ENCODE assay signal across 19 mouse cellular contexts in the genomic region with DNA sequence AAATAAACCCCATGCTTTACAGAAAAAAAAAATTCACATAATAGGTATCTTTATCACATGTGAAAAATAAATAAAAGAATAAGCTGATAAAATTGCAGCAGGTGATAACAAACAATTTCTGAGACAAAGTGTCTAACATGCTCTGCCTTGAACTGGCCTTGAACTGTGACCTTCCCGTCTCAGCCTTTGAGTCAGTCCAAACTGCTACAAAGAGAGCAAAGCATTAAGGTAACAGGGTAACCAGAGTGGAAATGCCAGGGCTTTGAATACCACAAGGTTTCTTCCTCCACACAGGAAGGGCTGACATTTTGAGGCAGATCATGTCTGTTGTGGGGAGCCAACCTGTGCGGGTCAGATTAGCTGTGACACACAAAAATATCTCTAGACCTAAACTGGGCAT. TPM values are rescaled to one million over a fixed set of nuclear protein-coding genes. Genes with fewer than 3 reads are reported as not detected.
DNase-seq lines count a peak whose midpoint lies in the region; ATAC-seq and TF ChIP-seq lines count a peak whose summit lies in the region.
"Had no signal": no experiment of that assay in that cellular context is flagged by ENCODE, and none has a peak within 500 bp of the region (broad histone marks: within the 10 kb centered on the region; RNA-seq: fewer than 3 reads in every experiment).

No protein-coding gene starts in this region.

- H3K36me3 ChIP-seq in intestine, embryonic 15.5 days: peaks cover 26% of the 10 kb centered on the region
- H3K36me3 ChIP-seq in intestine, postnatal 0 days (ENCODE audit: control insufficient read depth, insufficient read depth): peaks cover 51% of the 10 kb centered on the region
- peaks cover 12% of the 10 kb centered on the region for H3K36me3 ChIP-seq in myocyte (ENCODE audit: control insufficient read depth, insufficient read depth)
- H3K36me3 ChIP-seq in hindbrain, embryonic 11.5 days (ENCODE audit: control insufficient read depth, insufficient read depth, low read length): peaks cover 6% of the 10 kb centered on the region

- H3K79me2 ChIP-seq in myocyte (ENCODE audit: control insufficient read depth, insufficient read depth): peaks cover 15% of the 10 kb centered on the region

- H3K27ac ChIP-seq in intestine, embryonic 15.5 days: no peak overlapping the region
- no peak overlapping the region for H3K27ac ChIP-seq in intestine, postnatal 0 days (ENCODE audit: low read depth, low read length)
- H3K27ac ChIP-seq in hindbrain, embryonic 11.5 days (ENCODE audit: low read depth, low read length): no peak overlapping the region
- H3K27ac ChIP-seq: heart, adult 2 months; hindbrain, embryonic 12.5 days; macrophage; neural tube, embryonic 12.5 days had no signal

- peak; percentile 16 for DNase-seq in CD4-positive, CD25-positive, alpha-beta regulatory T cell, adult 2 months (ENCODE audit: low read depth, low spot score)
- DNase-seq in testis, postnatal 14 days (ENCODE audit: low spot score): peak; percentile 75
- DNase-seq in testis, postnatal 10 days (ENCODE audit: low spot score): no peak
- DNase-seq in hindbrain, embryonic 11.5 days (ENCODE audit: low spot score): no peak
- DNase-seq: adrenal gland, adult 8-10 months; cerebellum, adult 9-10 months; kidney, adult 18-20 months; kidney, postnatal 36 days; lung, adult 2 months; midbrain, embryonic 14.5 days had no signal

- no peak for TF ChIP-seq POLR2A in myocyte (IDR thresholded peaks at IDR 0.05; ENCODE audit: insufficient read length, low read depth)

- H3K9me3 ChIP-seq in intestine, embryonic 15.5 days: no peaks in the 10 kb centered on the region
- no peaks in the 10 kb centered on the region for H3K9me3 ChIP-seq in intestine, postnatal 0 days (ENCODE audit: control insufficient read depth)
- H3K9me3 ChIP-seq in hindbrain, embryonic 11.5 days (ENCODE audit: control insufficient read depth, low read length): no peaks in the 10 kb centered on the region
- H3K9me3 ChIP-seq: hindbrain, embryonic 12.5 days; neural tube, embryonic 12.5 days had no signal

- no peak for ATAC-seq in CD4-positive, CD25-positive, alpha-beta regulatory T cell, adult 4 months
- no peak for ATAC-seq in intestine, embryonic 15.5 days
- no peak for ATAC-seq in intestine, postnatal 0 days
- ATAC-seq in hindbrain, embryonic 11.5 days (ENCODE audit: low FRiP score): no peak
- ATAC-seq: forebrain, embryonic 14.5 days had no signal

- WGBS in intestine, embryonic 15.5 days: 78% methylated on average over 2 of the region's 2 CpGs
- WGBS in intestine, postnatal 0 days: 73% methylated on average over 2 of the region's 2 CpGs
- WGBS in hindbrain, embryonic 11.5 days: 74% methylated on average over 2 of the region's 2 CpGs

- H3K9ac ChIP-seq in intestine, embryonic 15.5 days: no peak overlapping the region
- H3K9ac ChIP-seq in intestine, postnatal 0 days (ENCODE audit: low read depth, low read length): no peak overlapping the region
- H3K9ac ChIP-seq in hindbrain, embryonic 11.5 days (ENCODE audit: low read depth, low read length): no peak overlapping the region
- H3K9ac ChIP-seq: neural tube, embryonic 12.5 days had no signal

- H3K4me3 ChIP-seq in intestine, embryonic 15.5 days (replicated peaks): no peak overlapping the region
- H3K4me3 ChIP-seq in intestine, postnatal 0 days (ENCODE audit: low read depth, low read length): no peak overlapping the region
- peak overlapping the region; percentile 37 for H3K4me3 ChIP-seq in myocyte
- no peak overlapping the region for H3K4me3 ChIP-seq in hindbrain, embryonic 11.5 days (ENCODE audit: low read depth, low read length)
- H3K4me3 ChIP-seq: heart, adult 2 months; hindbrain, embryonic 12.5 days; neural tube, embryonic 12.5 days had no signal

- TF ChIP-seq CTCF in intestine, postnatal 0 days (IDR thresholded peaks at IDR 0.05; ENCODE audit: low read depth): no peak

- no peak overlapping the region for H3ac ChIP-seq in myocyte (ENCODE audit: control insufficient read depth, insufficient read length)

- peaks cover 22% of the 10 kb centered on the region for H3K4me1 ChIP-seq in intestine, embryonic 15.5 days (replicated peaks)
- H3K4me1 ChIP-seq in intestine, postnatal 0 days (replicated peaks; ENCODE audit: control insufficient read depth, insufficient read depth, low read length): no peaks in the 10 kb centered on the region
- peaks cover 2% of the 10 kb centered on the region; the same call in 1 of the 2 replicates for H3K4me1 ChIP-seq in hindbrain, embryonic 11.5 days (replicated peaks; ENCODE audit: control insufficient read depth, insufficient read depth, low read length)

- H3K27me3 ChIP-seq in intestine, embryonic 15.5 days (replicated peaks): no peaks in the 10 kb centered on the region
- H3K27me3 ChIP-seq in intestine, postnatal 0 days (replicated peaks; ENCODE audit: control insufficient read depth, insufficient read depth, low read length): no peaks in the 10 kb centered on the region
- H3K27me3 ChIP-seq in myocyte (ENCODE audit: control insufficient read depth, insufficient read depth, insufficient read length): no peaks in the 10 kb centered on the region
- no peaks in the 10 kb centered on the region for H3K27me3 ChIP-seq in hindbrain, embryonic 11.5 days (ENCODE audit: control insufficient read depth, insufficient read depth, low read length)
- H3K27me3 ChIP-seq: hindbrain, embryonic 12.5 days; neural tube, embryonic 12.5 days had no signal

- peak overlapping the region; percentile 84; the same call in 1 of the 2 replicates for H3K4me2 ChIP-seq in intestine, embryonic 15.5 days (replicated peaks)
- H3K4me2 ChIP-seq in intestine, postnatal 0 days (replicated peaks; ENCODE audit: low read depth): no peak overlapping the region
- peak overlapping the region; percentile 27 for H3K4me2 ChIP-seq in myocyte (ENCODE audit: low read depth)
- no peak overlapping the region for H3K4me2 ChIP-seq in hindbrain, embryonic 11.5 days (replicated peaks; ENCODE audit: low read depth, low read length)
- H3K4me2 ChIP-seq: neural tube, embryonic 12.5 days had no signal

TF ChIP-seq in myocyte, 11 proteins besides CTCF, POLR2A, EP300 and RAD21:
- TF ChIP-seq SRF (IDR thresholded peaks at IDR 0.05; ENCODE audit: control insufficient read depth, insufficient read length, low read depth) (no peak), TCF12 (IDR thresholded peaks at IDR 0.05; ENCODE audit: insufficient read depth, poor library complexity, severe bottlenecking) (no peak), MYOD1 (IDR thresholded peaks at IDR 0.05; ENCODE audit: control insufficient read depth in 1 of 3, insufficient read length in 2 of 3, low read depth in 2 of 3) (no peak), USF1 (IDR thresholded peaks at IDR 0.05; ENCODE audit: low read depth) (no peak), REST (IDR thresholded peaks at IDR 0.05; ENCODE audit: insufficient read depth, insufficient read length) (no peak), MAX (IDR thresholded peaks at IDR 0.05; ENCODE audit: low read depth) (no peak), POLR2AphosphoS2 (IDR thresholded peaks at IDR 0.05; ENCODE audit: insufficient read length, low read depth) (no peak), E2F4 (IDR thresholded peaks at IDR 0.05; ENCODE audit: insufficient read depth) (no peak), MYOG (IDR thresholded peaks at IDR 0.05; ENCODE audit: control insufficient read depth in 1 of 3, insufficient read depth in 1 of 3, insufficient read length in 2 of 3, low read depth in 2 of 3) (no peak), TCF3 (IDR thresholded peaks at IDR 0.05; ENCODE audit: insufficient read length, low read depth) (no peak), CEBPB (IDR thresholded peaks at IDR 0.05; ENCODE audit: insufficient read depth, poor library complexity, severe bottlenecking) (no peak)

RNA-seq across cellular contexts. Expression of a gene that starts 1.9 kb away (rescaled TPM):
- 10 to 100 TPM; 19.4 to 23.9 TPM for polyA plus RNA-seq in CD4-positive, CD25-positive, alpha-beta regulatory T cell, adult 4 months (2017; shearing (Covaris generic))
- polyA plus RNA-seq in intestine, embryonic 15.5 days (2015; fragmentation: Nextera tagmentation; extraction: Ambion mirVana): 21.2 and 23.8 TPM in 2 replicates
- 15.0 and 18.5 TPM in 2 replicates for polyA plus RNA-seq in intestine, postnatal 0 days (2015; fragmentation: Nextera tagmentation; extraction: Ambion mirVana)
- polyA plus RNA-seq in myocyte (2012; fragmentation: generic; extraction: Trizol): 17.9 TPM
- polyA plus RNA-seq in hindbrain, embryonic 11.5 days (2014; fragmentation: Nextera tagmentation; extraction: Ambion mirVana): 12.8 and 13.1 TPM in 2 replicates

RNA-seq across cellular contexts. Expression of a gene that starts 6.2 kb away (rescaled TPM):
- 1 to 10 TPM in 1 of 2 experiments, not detected in 1; 2.3 TPM for polyA plus RNA-seq in CD4-positive, CD25-positive, alpha-beta regulatory T cell, adult 4 months (2017; shearing (Covaris generic))
- polyA plus RNA-seq in intestine, embryonic 15.5 days (2015; fragmentation: Nextera tagmentation; extraction: Ambion mirVana): 0.20 TPM in 1 of 2 replicates, not detected in the other
- polyA plus RNA-seq in intestine, postnatal 0 days (2015; fragmentation: Nextera tagmentation; extraction: Ambion mirVana): 0.22 TPM in 1 of 2 replicates, not detected in the other
- 0.13 TPM for polyA plus RNA-seq in myocyte (2012; fragmentation: generic; extraction: Trizol)
- polyA plus RNA-seq in hindbrain, embryonic 11.5 days (2014; fragmentation: Nextera tagmentation; extraction: Ambion mirVana): not detected in 2 replicates
- polyA plus RNA-seq: forebrain, embryonic 14.5 days; heart, adult 2 months; hindbrain, embryonic 12.5 days; lung, adult 2 months; midbrain, embryonic 14.5 days; neural tube, embryonic 12.5 days had no signal

RNA-seq across cellular contexts. Expression of a gene that starts 8.7 kb away (rescaled TPM):
- 100 to 1,000 TPM in 1 of 2 experiments, 10 to 100 TPM in 1; 39.3 to 112 TPM for polyA plus RNA-seq in CD4-positive, CD25-positive, alpha-beta regulatory T cell, adult 4 months (2017; shearing (Covaris generic))
- polyA plus RNA-seq in intestine, embryonic 15.5 days (2015; fragmentation: Nextera tagmentation; extraction: Ambion mirVana): 12.7 and 14.7 TPM in 2 replicates
- polyA plus RNA-seq in intestine, postnatal 0 days (2015; fragmentation: Nextera tagmentation; extraction: Ambion mirVana): 2.1 and 3.8 TPM in 2 replicates
- polyA plus RNA-seq in myocyte (2012; fragmentation: generic; extraction: Trizol): 78.6 TPM
- 6.1 and 6.8 TPM in 2 replicates for polyA plus RNA-seq in hindbrain, embryonic 11.5 days (2014; fragmentation: Nextera tagmentation; extraction: Ambion mirVana)

RNA-seq across cellular contexts. Expression of a gene that starts 12.8 kb away (rescaled TPM):
- under 1 TPM in 1 of 2 experiments, not detected in 1; 0.22 TPM for polyA plus RNA-seq in CD4-positive, CD25-positive, alpha-beta regulatory T cell, adult 4 months (2017; shearing (Covaris generic))
- polyA plus RNA-seq in intestine, embryonic 15.5 days (2015; fragmentation: Nextera tagmentation; extraction: Ambion mirVana): 10.6 and 11.6 TPM in 2 replicates
- 3.5 and 3.9 TPM in 2 replicates for polyA plus RNA-seq in intestine, postnatal 0 days (2015; fragmentation: Nextera tagmentation; extraction: Ambion mirVana)
- 30.7 TPM for polyA plus RNA-seq in myocyte (2012; fragmentation: generic; extraction: Trizol)
- 4.3 and 5.9 TPM in 2 replicates for polyA plus RNA-seq in hindbrain, embryonic 11.5 days (2014; fragmentation: Nextera tagmentation; extraction: Ambion mirVana)

RNA-seq across cellular contexts. Expression of a gene that starts 33.7 kb away (rescaled TPM):
- 1 to 10 TPM; 7.5 to 7.6 TPM for polyA plus RNA-seq in CD4-positive, CD25-positive, alpha-beta regulatory T cell, adult 4 months (2017; shearing (Covaris generic))
- polyA plus RNA-seq in intestine, embryonic 15.5 days (2015; fragmentation: Nextera tagmentation; extraction: Ambion mirVana): 2.9 and 3.4 TPM in 2 replicates
- polyA plus RNA-seq in intestine, postnatal 0 days (2015; fragmentation: Nextera tagmentation; extraction: Ambion mirVana): 2.5 and 2.6 TPM in 2 replicates
- 10.2 TPM for polyA plus RNA-seq in myocyte (2012; fragmentation: generic; extraction: Trizol)
- 3.9 and 7.9 TPM in 2 replicates for polyA plus RNA-seq in hindbrain, embryonic 11.5 days (2014; fragmentation: Nextera tagmentation; extraction: Ambion mirVana)

Comparison
In these comparisons a context has a peak if more than half of its experiments do, and no peak if none do; other contexts are left out.
1. DNase-seq: peak in CD4-positive, CD25-positive, alpha-beta regulatory T cell, adult 2 months (single experiment) and testis, postnatal 14 days (single experiment); none in testis, postnatal 10 days (single experiment) and hindbrain, embryonic 11.5 days (single experiment).
2. H3K4me2 ChIP-seq: peak in intestine, embryonic 15.5 days (single experiment) and myocyte (single experiment); none in intestine, postnatal 0 days (single experiment) and hindbrain, embryonic 11.5 days (single experiment).